Mouse (Mus musculus) liver, postnatal 0 days (tissue): ENCODE data around the gene P3h2.

Experiments used
- CTCF ChIP-seq: sonication (generic); IDR thresholded peaks from 2 replicates; pipeline ENCODE4 v1.5.1; 2016; ENCODE audit warnings: antibody characterized with exemption, low read depth
- EP300 ChIP-seq: IDR thresholded peaks from 2 replicates; pipeline ENCODE4 v1.6.1; 2016; ENCODE audit warnings: antibody characterized with exemption, low read depth, mild to moderate bottlenecking

DNA sequence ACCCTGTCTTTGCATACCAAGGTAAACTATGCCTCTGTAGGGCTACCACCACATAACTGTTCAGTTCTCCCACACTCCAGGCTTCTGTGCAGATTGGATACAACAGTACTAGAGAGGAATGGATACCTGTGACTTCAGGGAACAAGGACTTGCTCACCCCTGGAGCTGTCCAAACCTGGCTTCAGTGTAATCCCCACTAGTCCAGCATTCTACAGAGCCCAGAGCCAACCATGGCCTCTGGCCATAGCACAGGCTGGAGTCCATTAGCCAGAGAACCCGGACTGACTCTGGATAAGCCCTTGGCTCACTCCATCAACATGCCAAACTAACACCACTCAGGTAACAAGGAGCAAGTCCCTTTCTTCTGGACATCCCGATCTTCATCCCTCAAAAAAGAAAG is 2.7 kb downstream of the P3h2 start:
- TF ChIP-seq CTCF (no peak), EP300 (no peak)
